Mouse (Mus musculus): ENCODE measurements around the gene Sox12. TPM values are rescaled to one million over a fixed set of nuclear protein-coding genes. Genes with fewer than 3 reads are reported as not detected.
"Not testable (repeated sequence)": the region's sequence is repeated elsewhere in the genome, so short reads cannot be mapped to it uniquely, and the experiment has no call there.

The Sox12 gene
- polyA plus RNA-seq, 1 experiment from 2014 or later: 0.77 TPM

DNA sequence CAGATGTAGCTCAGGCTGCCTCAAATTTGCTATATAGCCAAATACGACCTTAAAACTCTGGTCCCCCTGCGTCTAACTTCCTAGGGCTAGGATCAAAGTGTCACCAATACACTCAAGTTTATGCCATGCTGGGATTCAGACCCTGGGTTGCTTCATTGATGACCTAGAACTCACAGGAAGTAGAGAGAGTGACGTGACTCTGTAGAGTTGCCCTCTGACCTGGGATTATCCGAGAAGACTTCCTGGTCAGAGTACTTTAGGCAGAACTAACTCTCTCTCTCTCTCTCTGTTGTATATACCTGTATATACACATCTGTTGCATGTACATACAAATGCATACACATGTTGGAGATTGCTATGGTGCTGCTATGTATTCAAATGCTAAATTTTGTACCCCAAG lies 25.2 kb downstream of the Sox12 start:
- Histone ChIP-seq H3K27me3 (ENCODE audit: control insufficient read depth, insufficient read depth, low read depth, low read length) (peaks cover 31% of the 10 kb centered on the region), H3K4me2 (ENCODE audit: low read depth, low read length) (no peak overlapping the region)
- WGBS (ENCODE audit: insufficient replicate concordance): 44% methylated on average over 4 of the region's 4 CpGs

DNA sequence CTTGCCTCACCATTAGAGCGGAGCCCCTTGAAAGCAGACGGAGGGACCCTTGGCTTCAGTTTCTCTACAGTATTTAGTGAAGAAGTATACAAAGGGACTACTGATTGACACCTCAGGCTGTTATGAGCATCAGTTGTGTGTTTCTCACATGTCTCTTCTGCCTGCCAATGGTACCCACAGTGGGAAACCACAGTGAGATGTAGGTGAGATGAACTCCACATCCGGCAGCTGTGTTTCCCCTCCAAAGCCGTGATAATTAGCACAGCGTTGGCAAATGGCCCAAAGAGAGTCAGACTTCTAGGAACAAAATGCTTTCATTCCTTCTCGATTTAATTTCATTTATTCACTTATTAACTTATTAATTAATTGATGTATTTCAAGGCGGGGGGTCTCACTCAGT lies 25.8 kb downstream of the Sox12 start:
- H3K4me2 ChIP-seq (ENCODE audit: low read depth, low read length): no peak overlapping the region

More for the DNA sequence above, 25.2 kb downstream of the Sox12 start:
- H3K9ac ChIP-seq (ENCODE audit: low read depth, low read length): no peak overlapping the region
- H3K27ac ChIP-seq (ENCODE audit: low read length): no peak overlapping the region
- H3K4me3 ChIP-seq (ENCODE audit: low read depth, low read length): no peak overlapping the region
- H3K4me1 ChIP-seq (ENCODE audit: control insufficient read depth, low read depth, low read length): peaks cover 3% of the 10 kb centered on the region; the same call in 1 of the 2 replicates
- no peaks in the 10 kb centered on the region for H3K9me3 ChIP-seq (replicated peaks; ENCODE audit: control insufficient read depth, low read length)
- H3K36me3 ChIP-seq (ENCODE audit: control insufficient read depth, insufficient read depth): no peaks in the 10 kb centered on the region
- no peak for ATAC-seq (ENCODE audit: low read depth)

DNA sequence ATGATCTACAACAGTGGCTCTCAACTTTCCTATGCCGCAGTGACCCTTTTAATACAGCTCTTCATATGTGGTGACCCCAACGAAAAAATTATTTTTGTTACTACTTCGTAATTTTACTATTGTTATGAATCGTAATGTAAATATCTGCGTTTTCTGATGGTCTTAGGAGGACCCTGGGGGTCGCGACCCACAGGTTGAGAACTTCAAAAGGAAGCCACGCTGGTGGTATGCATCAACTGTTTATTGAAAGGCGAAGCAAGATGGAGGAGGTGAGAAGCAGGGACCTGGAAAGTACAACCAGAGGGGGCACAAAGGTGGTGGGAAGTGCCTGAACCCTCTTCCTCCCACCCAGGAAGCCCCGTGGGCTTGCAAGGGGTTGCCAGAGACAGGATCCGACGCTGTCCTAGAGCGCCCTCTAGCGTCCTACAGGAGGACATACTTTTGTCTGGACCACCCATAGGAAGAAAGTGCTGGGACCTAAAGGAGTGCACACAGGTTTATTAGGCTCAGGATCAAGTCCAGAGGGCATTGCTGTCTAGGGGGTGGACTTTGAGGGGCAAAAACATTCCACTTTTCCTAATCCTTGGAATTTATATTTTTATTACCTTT lies 29.2 kb downstream of the Sox12 start:
- no peak for ATAC-seq (ENCODE audit: low read depth)
- Histone ChIP-seq H3K27ac (ENCODE audit: low read length) (no peak overlapping the region), H3K27me3 (ENCODE audit: control insufficient read depth, insufficient read depth, low read depth, low read length) (no peaks in the 10 kb centered on the region), H3K9ac (ENCODE audit: low read depth, low read length) (no peak overlapping the region), H3K4me2 (ENCODE audit: low read depth, low read length) (no peak overlapping the region), H3K4me3 (ENCODE audit: low read depth, low read length) (no peak overlapping the region), H3K36me3 (ENCODE audit: control insufficient read depth, insufficient read depth) (no peaks in the 10 kb centered on the region), H3K4me1 (ENCODE audit: control insufficient read depth, low read depth, low read length) (peaks cover 3% of the 10 kb centered on the region), H3K9me3 (replicated peaks; ENCODE audit: control insufficient read depth, low read length) (no peaks in the 10 kb centered on the region)
- 24% methylated on average over 14 of the region's 14 CpGs for WGBS (ENCODE audit: insufficient replicate concordance)

More for the DNA sequence above, 25.8 kb downstream of the Sox12 start:
- Histone ChIP-seq H3K27me3 (ENCODE audit: control insufficient read depth, insufficient read depth, low read depth, low read length) (peaks cover 31% of the 10 kb centered on the region), H3K4me1 (ENCODE audit: control insufficient read depth, low read depth, low read length) (peaks cover 3% of the 10 kb centered on the region; the same call in 1 of the 2 replicates), H3K27ac (ENCODE audit: low read length) (no peak overlapping the region), H3K9ac (ENCODE audit: low read depth, low read length) (no peak overlapping the region), H3K36me3 (ENCODE audit: control insufficient read depth, insufficient read depth) (no peaks in the 10 kb centered on the region), H3K9me3 (replicated peaks; ENCODE audit: control insufficient read depth, low read length) (no peaks in the 10 kb centered on the region), H3K4me3 (ENCODE audit: low read depth, low read length) (no peak overlapping the region)
- 66% methylated on average over 7 of the region's 7 CpGs for WGBS (ENCODE audit: insufficient replicate concordance)
- ATAC-seq (ENCODE audit: low read depth): no peak

DNA sequence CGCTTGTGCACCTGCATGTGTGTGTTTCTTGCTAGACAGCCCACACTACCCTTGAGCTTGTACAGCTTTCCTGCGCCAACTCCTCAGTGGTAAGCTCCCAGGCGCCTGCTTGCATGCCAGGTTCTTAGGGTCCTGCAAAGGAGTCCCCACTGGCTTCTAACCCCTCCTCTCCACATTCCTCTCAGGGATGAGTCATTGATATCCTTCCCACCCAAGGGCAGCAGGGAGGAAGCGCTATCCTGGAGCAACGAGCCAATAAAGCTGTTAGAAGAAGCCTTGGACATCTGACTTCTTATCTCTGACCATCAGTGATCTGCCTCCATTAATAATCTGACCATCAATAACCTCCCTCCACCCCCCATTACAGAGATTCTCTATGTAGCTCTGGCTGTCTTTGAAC lies 29.9 kb downstream of the Sox12 start:
- Histone ChIP-seq H3K9ac (ENCODE audit: low read depth, low read length) (no peak overlapping the region), H3K36me3 (ENCODE audit: control insufficient read depth, insufficient read depth) (no peaks in the 10 kb centered on the region), H3K9me3 (replicated peaks; ENCODE audit: control insufficient read depth, low read length) (no peaks in the 10 kb centered on the region), H3K4me2 (ENCODE audit: low read depth, low read length) (no peak overlapping the region), H3K27me3 (ENCODE audit: control insufficient read depth, insufficient read depth, low read depth, low read length) (no peaks in the 10 kb centered on the region), H3K27ac (ENCODE audit: low read length) (no peak overlapping the region), H3K4me3 (ENCODE audit: low read depth, low read length) (no peak overlapping the region), H3K4me1 (ENCODE audit: control insufficient read depth, low read depth, low read length) (peaks cover 5% of the 10 kb centered on the region)
- no peak for ATAC-seq (ENCODE audit: low read depth)
- 58% methylated on average over 5 of the region's 5 CpGs for WGBS (ENCODE audit: insufficient replicate concordance)

- Histone ChIP-seq H3K9ac (ENCODE audit: low read depth, low read length) (no peak overlapping the region), H3K4me3 (ENCODE audit: low read depth, low read length) (0 out of 2 replicates have a peak overlapping the region, but pooled peaks have one; percentile 10), H3K4me1 (ENCODE audit: control insufficient read depth, low read depth, low read length) (peaks cover 9% of the 10 kb centered on the region), H3K27me3 (ENCODE audit: control insufficient read depth, insufficient read depth, low read depth, low read length) (no peaks in the 10 kb centered on the region), H3K36me3 (ENCODE audit: control insufficient read depth, insufficient read depth) (no peaks in the 10 kb centered on the region), H3K4me2 (ENCODE audit: low read depth, low read length) (peak overlapping the region; percentile 32), H3K27ac (ENCODE audit: low read length) (no peak overlapping the region), H3K9me3 (replicated peaks; ENCODE audit: control insufficient read depth, low read length) (0 out of 2 replicates have a peak, but pooled peaks cover 2% of the 10 kb centered on the region)
- WGBS (ENCODE audit: insufficient replicate concordance): 8% methylated on average over 17 of the region's 17 CpGs
- peak; percentile 72 for ATAC-seq (ENCODE audit: low read depth)
Measured at GRCm38 (mm10) chr2:152363245-152364147, 34.4 kb downstream of the Sox12 start.

DNA sequence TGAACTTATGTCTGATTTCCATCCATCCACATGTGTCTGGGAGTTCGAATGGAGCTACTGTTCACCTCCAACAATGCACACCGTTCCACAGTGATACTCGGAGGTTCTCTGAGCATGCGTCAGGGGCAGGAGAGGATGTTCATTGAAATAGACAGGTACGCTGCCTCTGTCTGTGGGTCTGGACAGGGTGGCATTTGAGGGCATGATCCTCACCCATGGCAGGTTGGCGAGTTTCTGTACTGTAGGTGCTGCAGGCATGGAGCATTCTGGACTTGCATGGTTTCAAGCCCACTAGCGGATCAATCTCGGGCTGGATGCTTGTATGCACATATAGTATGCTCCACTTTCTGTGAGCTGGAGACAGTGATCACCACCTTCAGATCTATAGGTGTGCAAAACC lies 36.7 kb downstream of the Sox12 start:
- Histone ChIP-seq H3K4me1 (ENCODE audit: control insufficient read depth, low read depth, low read length) (peaks cover 9% of the 10 kb centered on the region), H3K4me2 (ENCODE audit: low read depth, low read length) (no peak overlapping the region), H3K9me3 (replicated peaks; ENCODE audit: control insufficient read depth, low read length) (0 out of 2 replicates have a peak, but pooled peaks cover 2% of the 10 kb centered on the region), H3K27ac (ENCODE audit: low read length) (no peak overlapping the region), H3K4me3 (ENCODE audit: low read depth, low read length) (no peak overlapping the region), H3K27me3 (ENCODE audit: control insufficient read depth, insufficient read depth, low read depth, low read length) (no peaks in the 10 kb centered on the region), H3K9ac (ENCODE audit: low read depth, low read length) (no peak overlapping the region), H3K36me3 (ENCODE audit: control insufficient read depth, insufficient read depth) (no peaks in the 10 kb centered on the region)
- no peak for ATAC-seq (ENCODE audit: low read depth)
- 73% methylated on average over 8 of the region's 8 CpGs for WGBS (ENCODE audit: insufficient replicate concordance)

GRCm38 (mm10) chr2:152360271-152360775 lies 37.5 kb downstream of the Sox12 start:
- H3K9me3 ChIP-seq (replicated peaks; ENCODE audit: control insufficient read depth, low read length): 0 out of 2 replicates have a peak, but pooled peaks cover 2% of the 10 kb centered on the region
- H3K4me2 ChIP-seq (ENCODE audit: low read depth, low read length): no peak overlapping the region
- no peak overlapping the region for H3K4me3 ChIP-seq (ENCODE audit: low read depth, low read length)
- peaks cover 9% of the 10 kb centered on the region for H3K4me1 ChIP-seq (ENCODE audit: control insufficient read depth, low read depth, low read length)
- H3K27ac ChIP-seq (ENCODE audit: low read length): no peak overlapping the region
- H3K9ac ChIP-seq (ENCODE audit: low read depth, low read length): no peak overlapping the region
- no peaks in the 10 kb centered on the region for H3K36me3 ChIP-seq (ENCODE audit: control insufficient read depth, insufficient read depth)
- WGBS (ENCODE audit: insufficient replicate concordance): 18% methylated on average over 7 of the region's 7 CpGs
- no peaks in the 10 kb centered on the region for H3K27me3 ChIP-seq (ENCODE audit: control insufficient read depth, insufficient read depth, low read depth, low read length)
- ATAC-seq (ENCODE audit: low read depth): peak; percentile 36

GRCm38 (mm10) chr2:152359616-152360015 lies 38.2 kb downstream of the Sox12 start:
- Histone ChIP-seq H3K4me3 (ENCODE audit: low read depth, low read length) (no peak overlapping the region), H3K36me3 (ENCODE audit: control insufficient read depth, insufficient read depth) (no peaks in the 10 kb centered on the region), H3K4me2 (ENCODE audit: low read depth, low read length) (no peak overlapping the region), H3K9ac (ENCODE audit: low read depth, low read length) (no peak overlapping the region), H3K9me3 (replicated peaks; ENCODE audit: control insufficient read depth, low read length) (0 out of 2 replicates have a peak, but pooled peaks cover 2% of the 10 kb centered on the region), H3K27ac (ENCODE audit: low read length) (no peak overlapping the region), H3K27me3 (ENCODE audit: control insufficient read depth, insufficient read depth, low read depth, low read length) (no peaks in the 10 kb centered on the region), H3K4me1 (ENCODE audit: control insufficient read depth, low read depth, low read length) (peaks cover 9% of the 10 kb centered on the region)
- WGBS (ENCODE audit: insufficient replicate concordance): 37% methylated on average over 5 of the region's 5 CpGs
- ATAC-seq (ENCODE audit: low read depth): no peak; the same call in 1 of the 2 replicates

DNA sequence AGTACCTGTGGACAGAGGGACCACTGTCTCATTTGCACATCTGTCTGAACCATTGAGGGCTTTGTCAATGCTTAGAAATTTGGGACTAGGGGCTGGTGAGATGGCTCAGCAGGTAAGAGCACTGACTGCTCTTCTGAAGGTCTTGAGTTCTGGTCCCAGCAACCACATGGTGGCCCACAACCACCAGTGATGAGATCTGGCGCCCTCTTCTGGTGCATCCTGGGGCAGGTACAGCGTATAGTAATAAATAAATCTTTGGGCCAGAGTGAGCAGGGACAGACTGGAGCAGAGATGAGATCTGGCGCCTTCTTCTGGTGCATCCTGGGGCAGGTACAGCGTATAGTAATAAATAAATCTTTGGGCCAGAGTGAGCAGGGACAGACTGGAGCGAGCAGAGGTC lies 38.9 kb downstream of the Sox12 start:
- ATAC-seq (ENCODE audit: low read depth): not testable (repeated sequence)

More for the DNA sequence above, 38.9 kb downstream of the Sox12 start:
- H3K36me3 ChIP-seq (ENCODE audit: control insufficient read depth, insufficient read depth); H3K4me1 ChIP-seq (ENCODE audit: control insufficient read depth, low read depth, low read length); H3K4me3 ChIP-seq (ENCODE audit: low read depth, low read length); H3K27ac ChIP-seq (ENCODE audit: low read length); H3K9ac ChIP-seq (ENCODE audit: low read depth, low read length); H3K9me3 ChIP-seq (replicated peaks; ENCODE audit: control insufficient read depth, low read length); H3K4me2 ChIP-seq (ENCODE audit: low read depth, low read length); H3K27me3 ChIP-seq (ENCODE audit: control insufficient read depth, insufficient read depth, low read depth, low read length): not testable (repeated sequence)
- WGBS (ENCODE audit: insufficient replicate concordance): 69% methylated on average over 5 of the region's 5 CpGs
